Mouse (Mus musculus): ENCODE results near the gene Clps. TPM values are rescaled to one million over a fixed set of nuclear protein-coding genes. Genes with fewer than 3 reads are reported as not detected.

Clps gene
- polyA plus RNA-seq, 1 experiment, result 5.4 TPM

DNA sequence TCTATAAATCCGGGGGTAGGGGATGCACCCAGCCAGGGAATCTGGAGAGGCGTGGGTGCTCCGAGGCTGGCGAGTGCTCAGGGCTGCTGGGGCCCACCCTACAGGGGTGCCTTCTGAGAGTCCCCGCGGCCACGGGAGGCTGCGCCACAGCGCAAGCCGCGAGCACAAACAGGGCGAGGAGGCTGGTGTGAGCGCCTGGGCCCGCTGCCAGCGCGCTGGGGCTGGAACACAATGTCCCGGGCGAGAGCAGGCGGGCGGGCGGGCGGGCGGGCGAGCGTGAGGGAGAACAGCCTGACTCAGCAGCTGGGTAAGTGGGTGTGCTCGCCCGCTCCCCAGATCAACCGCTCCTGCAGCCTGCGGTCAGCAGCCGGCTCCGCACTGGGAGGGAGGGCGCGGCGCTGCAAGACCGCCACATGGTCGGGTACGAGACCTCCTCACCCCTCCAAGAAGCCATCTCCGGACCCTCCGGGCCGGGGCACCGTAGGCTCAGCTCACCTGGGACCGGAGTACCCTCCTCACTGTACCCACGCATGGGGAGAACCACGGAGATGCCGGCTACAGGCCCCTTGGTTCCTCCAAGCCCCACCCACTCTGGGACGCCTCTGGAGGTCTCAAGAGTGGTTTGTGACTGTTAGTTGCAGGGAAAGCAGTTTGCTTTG, 42.5 kb downstream of the Clps start:
- no peaks in the 10 kb centered on the region for H3K27me3 ChIP-seq (ENCODE audit: control insufficient read depth, insufficient read depth, low read length)
- TF ChIP-seq POLR2A (IDR thresholded peaks at IDR 0.05; ENCODE audit: control insufficient read depth, extremely low read depth, insufficient read depth, low read length, poor library complexity) (no peak; the same call in 1 of the 2 replicates), CTCF (IDR thresholded peaks at IDR 0.05; ENCODE audit: borderline replicate concordance, control insufficient read depth, extremely low read depth, insufficient read depth, low read length, poor library complexity) (no peak)
- peak overlapping the region; percentile 51 for H3K4me3 ChIP-seq (ENCODE audit: control insufficient read depth, insufficient read depth, low read length)
- no peaks in the 10 kb centered on the region for H3K36me3 ChIP-seq (ENCODE audit: control insufficient read depth, insufficient read depth, low read length)
- under 1% methylated on average over 40 of the region's 46 CpGs for WGBS
- peak; percentile 78 for DNase-seq
- peaks cover 69% of the 10 kb centered on the region for H3K4me1 ChIP-seq (replicated peaks; ENCODE audit: control insufficient read depth, insufficient read depth, low read length)
- H3K27ac ChIP-seq (ENCODE audit: control insufficient read depth, insufficient read depth, low read length), result peak overlapping the region; percentile 89

DNA sequence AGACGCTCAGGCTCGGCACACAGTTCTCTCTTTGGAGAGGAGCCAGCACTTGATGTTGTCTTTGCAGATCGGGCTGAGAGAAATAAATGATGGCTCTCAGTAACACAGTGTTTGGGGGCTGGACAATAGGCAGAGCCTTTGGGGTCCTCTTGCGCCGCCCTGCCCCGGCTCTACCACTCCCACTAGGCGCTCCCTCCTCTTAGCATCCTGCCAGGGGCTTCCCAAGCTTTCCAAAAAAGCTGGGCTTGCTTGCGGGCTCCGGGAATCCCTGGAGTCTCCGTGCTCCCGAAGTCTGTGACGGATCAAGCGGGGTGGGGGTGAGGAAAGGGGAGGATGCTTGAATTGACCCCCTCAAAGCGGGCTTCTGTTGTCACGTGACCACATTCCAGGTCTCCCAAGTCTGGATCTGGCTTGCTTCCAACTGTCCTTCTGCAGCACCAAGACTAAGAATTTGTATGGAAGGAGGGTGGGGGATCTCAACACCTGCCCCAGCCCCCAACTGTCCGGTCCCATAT, 43.1 kb downstream of the Clps start, which contains the start of gene Fkbp5:
Gene Fkbp5, minus strand, starts transcription at position 87 of the 515 bp plus-strand sequence.
- Histone ChIP-seq H3K4me3 (ENCODE audit: control insufficient read depth, insufficient read depth, low read length) (peak within 1 kb of the TSS; percentile 51), H3K27me3 (ENCODE audit: control insufficient read depth, insufficient read depth, low read length) (no peaks in the 10 kb centered on the region), H3K4me1 (replicated peaks; ENCODE audit: control insufficient read depth, insufficient read depth, low read length) (peaks cover 74% of the 10 kb centered on the region), H3K36me3 (ENCODE audit: control insufficient read depth, insufficient read depth, low read length) (no peaks in the 10 kb centered on the region), H3K27ac (ENCODE audit: control insufficient read depth, insufficient read depth, low read length) (peak within 1 kb of the TSS; percentile 89)
- 12% methylated on average over 16 of the region's 16 CpGs for WGBS
- TF ChIP-seq POLR2A (IDR thresholded peaks at IDR 0.05; ENCODE audit: control insufficient read depth, extremely low read depth, insufficient read depth, low read length, poor library complexity) (no peak), CTCF (IDR thresholded peaks at IDR 0.05; ENCODE audit: borderline replicate concordance, control insufficient read depth, extremely low read depth, insufficient read depth, low read length, poor library complexity) (no peak)
- no peak for DNase-seq

DNA sequence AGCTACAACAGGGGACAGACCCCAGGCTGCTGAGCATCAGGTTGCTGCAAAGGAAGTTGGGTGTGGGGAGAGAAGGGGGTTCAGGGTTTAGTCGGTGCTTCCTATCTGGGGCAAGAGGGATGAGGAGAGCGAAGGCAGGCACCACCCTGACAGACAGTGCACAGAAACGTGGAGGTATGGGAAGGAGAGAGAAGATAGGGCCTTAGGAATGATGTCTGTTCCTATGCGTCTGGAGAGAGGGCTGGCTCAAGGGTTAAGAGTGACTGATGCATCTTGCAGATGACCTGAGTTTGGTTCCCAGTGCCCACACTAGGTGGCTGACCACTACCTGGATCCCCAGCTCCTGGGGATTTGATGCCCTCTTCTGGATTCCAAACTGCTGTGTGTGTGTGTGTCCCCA, 43.7 kb downstream of the Clps start:
- Histone ChIP-seq H3K36me3 (ENCODE audit: control insufficient read depth, insufficient read depth, low read length) (no peaks in the 10 kb centered on the region), H3K4me1 (replicated peaks; ENCODE audit: control insufficient read depth, insufficient read depth, low read length) (peaks cover 75% of the 10 kb centered on the region), H3K27me3 (ENCODE audit: control insufficient read depth, insufficient read depth, low read length) (no peaks in the 10 kb centered on the region), H3K4me3 (ENCODE audit: control insufficient read depth, insufficient read depth, low read length) (peak overlapping the region; percentile 17; the same call in 1 of the 2 replicates), H3K27ac (ENCODE audit: control insufficient read depth, insufficient read depth, low read length) (peak overlapping the region; percentile 89)
- no peak for TF ChIP-seq POLR2A (IDR thresholded peaks at IDR 0.05; ENCODE audit: control insufficient read depth, extremely low read depth, insufficient read depth, low read length, poor library complexity)
- no peak for TF ChIP-seq CTCF (IDR thresholded peaks at IDR 0.05; ENCODE audit: borderline replicate concordance, control insufficient read depth, extremely low read depth, insufficient read depth, low read length, poor library complexity)
- peak; percentile 55 for DNase-seq
- 17% methylated on average over 4 of the region's 4 CpGs for WGBS

DNA sequence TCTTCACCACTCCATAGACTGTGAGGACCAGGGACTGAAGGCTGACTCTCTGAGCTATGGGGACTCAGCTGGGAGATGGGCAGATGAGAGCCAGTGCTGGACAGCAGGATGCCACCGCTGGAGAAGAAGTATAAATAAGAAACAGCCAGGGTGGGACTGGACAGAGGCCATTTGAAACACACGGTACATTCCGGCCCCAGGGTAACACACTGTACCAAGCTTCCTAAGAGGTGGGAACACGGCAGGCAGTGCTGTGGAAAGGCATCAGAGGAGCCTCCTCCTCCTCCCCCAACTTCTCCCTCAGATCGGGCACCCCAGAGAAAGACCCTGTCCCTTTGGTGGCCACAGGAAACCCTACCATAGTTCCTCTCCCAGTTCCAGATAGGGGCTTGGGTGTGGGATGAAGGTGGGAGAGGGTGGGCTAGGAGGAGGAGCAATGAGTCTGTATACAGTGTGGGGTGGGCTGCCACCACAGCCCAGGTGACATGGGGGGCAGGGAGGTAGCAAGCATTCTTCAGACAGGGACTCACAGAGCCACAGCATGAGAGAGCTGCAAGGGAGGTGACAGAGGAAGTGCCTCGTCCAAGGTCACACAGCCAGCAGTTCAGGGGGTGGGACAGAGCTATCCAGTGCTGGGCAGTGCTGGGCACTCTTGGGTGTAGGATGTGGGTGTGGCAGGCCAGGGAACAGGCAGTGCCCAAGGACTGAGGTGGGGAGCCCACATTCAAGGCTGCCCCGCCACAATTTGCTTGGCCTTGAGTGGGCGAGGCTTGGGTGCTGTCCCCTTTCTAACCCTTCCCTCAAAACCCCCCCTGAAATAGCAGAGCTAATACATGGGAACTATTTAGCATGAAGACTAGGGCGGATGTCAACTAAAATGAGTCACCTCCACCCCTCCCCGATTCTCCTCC, 44.9 kb downstream of the Clps start:
- peak overlapping the region; percentile 89 for H3K27ac ChIP-seq (ENCODE audit: control insufficient read depth, insufficient read depth, low read length)
- H3K4me3 ChIP-seq (ENCODE audit: control insufficient read depth, insufficient read depth, low read length), result no peak overlapping the region
- H3K4me1 ChIP-seq (replicated peaks; ENCODE audit: control insufficient read depth, insufficient read depth, low read length), result peaks cover 75% of the 10 kb centered on the region
- H3K36me3 ChIP-seq (ENCODE audit: control insufficient read depth, insufficient read depth, low read length), result no peaks in the 10 kb centered on the region
- no peaks in the 10 kb centered on the region for H3K27me3 ChIP-seq (ENCODE audit: control insufficient read depth, insufficient read depth, low read length)
- DNase-seq, result peak; percentile 67
- TF ChIP-seq POLR2A (IDR thresholded peaks at IDR 0.05; ENCODE audit: control insufficient read depth, extremely low read depth, insufficient read depth, low read length, poor library complexity), result no peak
- no peak for TF ChIP-seq CTCF (IDR thresholded peaks at IDR 0.05; ENCODE audit: borderline replicate concordance, control insufficient read depth, extremely low read depth, insufficient read depth, low read length, poor library complexity)
- 13% methylated on average over 10 of the region's 10 CpGs for WGBS

DNA sequence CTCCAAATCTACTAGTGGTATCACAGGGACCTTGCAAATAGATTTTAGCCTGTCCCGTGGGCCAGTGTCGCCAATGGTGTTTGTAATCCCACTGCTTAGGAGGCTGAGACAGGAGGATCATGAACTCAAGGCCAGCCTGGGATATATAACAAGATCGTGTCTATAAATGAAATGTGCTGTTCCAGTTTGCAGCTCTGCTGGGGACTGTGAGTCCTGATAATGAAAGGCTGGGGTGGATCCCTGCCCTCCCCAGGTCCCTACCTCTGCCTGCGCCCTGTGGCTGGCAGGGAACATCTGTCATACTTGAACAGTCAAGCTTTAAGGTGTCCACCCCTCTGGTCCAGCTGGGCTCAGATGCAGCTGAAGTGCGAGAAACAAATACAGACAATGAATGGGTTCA, 46.0 kb downstream of the Clps start:
- 56% methylated on average over 5 of the region's 5 CpGs for WGBS
- TF ChIP-seq POLR2A (IDR thresholded peaks at IDR 0.05; ENCODE audit: control insufficient read depth, extremely low read depth, insufficient read depth, low read length, poor library complexity), result no peak
- Histone ChIP-seq H3K27me3 (ENCODE audit: control insufficient read depth, insufficient read depth, low read length) (no peaks in the 10 kb centered on the region), H3K4me3 (ENCODE audit: control insufficient read depth, insufficient read depth, low read length) (no peak overlapping the region), H3K27ac (ENCODE audit: control insufficient read depth, insufficient read depth, low read length) (no peak overlapping the region), H3K36me3 (ENCODE audit: control insufficient read depth, insufficient read depth, low read length) (no peaks in the 10 kb centered on the region), H3K4me1 (replicated peaks; ENCODE audit: control insufficient read depth, insufficient read depth, low read length) (peaks cover 76% of the 10 kb centered on the region)
- DNase-seq, result no peak

DNA sequence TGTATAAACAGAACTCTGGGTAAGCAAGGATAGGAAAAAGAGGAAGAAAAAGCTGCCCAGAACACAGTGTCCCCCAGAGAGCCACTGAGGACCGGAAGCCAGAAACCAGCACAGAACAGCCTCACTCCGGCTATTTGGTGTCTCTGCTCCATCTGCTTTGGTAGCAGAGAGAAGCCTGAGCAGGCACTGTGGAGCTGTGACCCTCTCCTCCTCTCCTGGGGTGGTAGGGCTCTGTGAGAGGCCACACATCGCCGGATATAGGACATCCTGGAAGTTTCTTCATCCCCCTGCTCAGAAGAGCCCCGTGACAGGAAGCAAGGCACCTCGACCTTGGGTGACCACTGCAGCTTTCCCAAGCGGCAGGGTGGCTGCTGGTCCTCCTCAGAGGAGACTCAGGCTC, 46.7 kb downstream of the Clps start:
- H3K4me3 ChIP-seq (ENCODE audit: control insufficient read depth, insufficient read depth, low read length), result no peak overlapping the region
- no peak for TF ChIP-seq POLR2A (IDR thresholded peaks at IDR 0.05; ENCODE audit: control insufficient read depth, extremely low read depth, insufficient read depth, low read length, poor library complexity)
- TF ChIP-seq CTCF (IDR thresholded peaks at IDR 0.05; ENCODE audit: borderline replicate concordance, control insufficient read depth, extremely low read depth, insufficient read depth, low read length, poor library complexity), result no peak

More for the DNA sequence above, 46.7 kb downstream of the Clps start:
- no peak for DNase-seq
- Histone ChIP-seq H3K27me3 (ENCODE audit: control insufficient read depth, insufficient read depth, low read length) (no peaks in the 10 kb centered on the region), H3K27ac (ENCODE audit: control insufficient read depth, insufficient read depth, low read length) (no peak overlapping the region; the same call in 1 of the 2 replicates), H3K36me3 (ENCODE audit: control insufficient read depth, insufficient read depth, low read length) (no peaks in the 10 kb centered on the region), H3K4me1 (replicated peaks; ENCODE audit: control insufficient read depth, insufficient read depth, low read length) (peaks cover 70% of the 10 kb centered on the region)
- 25% methylated on average over 7 of the region's 7 CpGs for WGBS

Data from thymus, adult 2 months (tissue).